Mouse (Mus musculus) right cerebral cortex, postnatal 36 days (tissue): ENCODE measurements at regions not wholly inside any gene's neighbourhood (a gene's known extent, or its start where the extent isn't known, plus 50 kb on each side); places are given as distances from the start of the nearest gene placed in this dataset.

Source experiments
- DNase-seq, 2 experiments: peaks; one replicate each; pipeline ENCODE4 v3.0.0; 2022; ENCODE audit warnings: low spot score in 2 of 2, mixed read lengths in 1 of 2

- no peak for DNase-seq
These were observed 75.0 kb downstream of the Lbh start for GRCm38 (mm10) chr17:72993134-72993533.

DNA sequence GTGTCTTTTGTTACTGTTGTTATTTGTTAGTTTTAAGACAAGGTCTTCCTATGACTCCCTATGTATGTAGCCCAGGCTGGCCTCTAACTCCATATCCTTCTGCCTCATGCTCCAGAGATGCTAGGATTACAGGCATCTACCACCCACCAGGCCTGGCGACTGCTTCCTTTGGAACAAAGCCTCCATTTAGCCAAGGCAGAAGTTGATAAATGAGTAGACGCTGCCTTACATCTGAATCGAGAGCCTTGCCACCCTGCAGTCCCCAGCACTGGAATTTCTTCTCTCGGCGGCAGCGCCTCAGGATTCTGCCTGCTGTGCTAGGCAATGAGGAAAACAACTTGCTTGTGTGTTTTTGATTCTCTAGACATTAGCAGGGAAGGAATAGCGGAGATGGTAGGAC, 75.5 kb downstream of the Lbh start:
- DNase-seq = no peak

- no peak for DNase-seq
These were observed 78.4 kb downstream of the Lbh start for GRCm38 (mm10) chr17:72996539-72996938.

DNA sequence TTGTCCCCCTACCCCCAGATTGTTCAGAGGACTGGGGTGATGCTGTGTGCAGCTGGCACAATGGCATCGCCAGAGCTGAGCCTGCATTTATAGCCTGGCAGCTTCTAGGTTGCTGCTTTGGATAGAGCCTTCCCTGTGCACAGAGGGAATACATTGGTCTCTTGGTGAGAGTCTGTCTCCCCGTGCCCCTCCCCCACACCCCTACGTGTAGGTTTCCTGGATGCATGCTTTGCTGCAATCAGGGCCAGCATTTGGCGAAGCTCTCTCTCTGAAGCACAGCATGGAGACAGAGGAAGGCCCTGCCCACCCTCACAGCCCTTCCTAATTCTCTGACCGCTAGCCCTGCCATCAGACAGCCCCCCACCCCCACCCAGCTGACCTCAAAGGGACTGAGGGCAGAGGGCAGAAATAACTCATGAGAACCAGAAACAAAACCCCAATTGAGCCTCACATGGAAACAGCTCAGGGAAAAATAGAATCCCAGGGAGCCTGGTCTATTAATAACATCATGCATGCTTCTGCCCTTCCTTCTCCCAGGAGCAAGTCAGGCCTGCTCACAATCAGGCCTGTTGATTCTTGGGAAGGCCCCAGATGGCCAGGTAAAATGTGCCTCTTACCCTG, 79.3 kb downstream of the Lbh start:
- no peak for DNase-seq

GRCm38 (mm10) chr17:73005100-73005499, 87.0 kb downstream of the Lbh start:
- no peak for DNase-seq

DNA sequence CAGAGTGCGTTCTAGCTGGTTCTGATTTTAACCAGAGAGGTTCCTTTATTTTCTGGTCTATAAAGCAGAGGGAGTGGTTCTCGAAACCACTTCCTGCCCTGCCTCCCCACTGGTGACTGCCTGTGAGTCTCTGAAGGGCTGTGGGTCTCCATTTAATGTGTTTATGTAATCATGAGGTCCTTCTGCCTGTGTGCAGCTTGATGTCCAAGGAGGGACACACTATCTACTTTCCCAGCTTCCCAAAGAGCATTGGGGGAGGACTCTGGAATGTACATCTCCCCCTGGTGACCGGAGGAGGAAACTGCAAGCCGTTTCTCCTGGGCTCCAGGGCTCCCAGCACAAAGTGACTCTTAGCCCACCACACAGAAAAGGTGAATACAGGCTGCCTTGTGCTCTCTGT, 90.8 kb downstream of the Lbh start:
- DNase-seq = no peak

GRCm38 (mm10) chr17:73009962-73010361, 91.9 kb downstream of the Lbh start:
- no peak for DNase-seq

- no peak for DNase-seq
These were observed 94.3 kb downstream of the Lbh start for GRCm38 (mm10) chr17:73012356-73012755.

DNA sequence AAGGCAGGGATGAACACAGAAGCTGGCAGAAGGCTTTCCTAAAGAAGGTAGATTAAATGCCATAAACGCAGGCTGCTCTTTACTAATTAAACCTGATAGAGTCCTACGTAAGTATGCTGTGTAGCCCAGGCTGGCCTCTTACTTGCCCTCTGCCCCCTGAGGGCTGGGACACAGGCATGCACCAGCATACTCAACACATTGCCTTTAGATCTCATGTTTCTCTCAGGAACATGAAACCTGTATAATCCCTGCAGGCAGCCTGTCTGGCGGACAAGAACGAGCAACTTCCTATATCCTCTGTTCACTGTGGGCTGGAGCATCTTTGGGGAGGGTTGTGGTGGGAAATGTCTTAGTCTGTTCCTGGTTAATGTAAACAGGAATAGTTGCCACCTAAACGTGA, 94.8 kb upstream of the Lclat1 start:
- no peak for DNase-seq

GRCm38 (mm10) chr17:73014090-73014853, 93.5 kb upstream of the Lclat1 start:
- no peak for DNase-seq

- no peak for DNase-seq
These were observed 90.6 kb upstream of the Lclat1 start for GRCm38 (mm10) chr17:73017173-73017572.

GRCm38 (mm10) chr17:73022630-73023051, 85.1 kb upstream of the Lclat1 start:
- DNase-seq = peak in 1 of 2 experiments; percentile 8

DNA sequence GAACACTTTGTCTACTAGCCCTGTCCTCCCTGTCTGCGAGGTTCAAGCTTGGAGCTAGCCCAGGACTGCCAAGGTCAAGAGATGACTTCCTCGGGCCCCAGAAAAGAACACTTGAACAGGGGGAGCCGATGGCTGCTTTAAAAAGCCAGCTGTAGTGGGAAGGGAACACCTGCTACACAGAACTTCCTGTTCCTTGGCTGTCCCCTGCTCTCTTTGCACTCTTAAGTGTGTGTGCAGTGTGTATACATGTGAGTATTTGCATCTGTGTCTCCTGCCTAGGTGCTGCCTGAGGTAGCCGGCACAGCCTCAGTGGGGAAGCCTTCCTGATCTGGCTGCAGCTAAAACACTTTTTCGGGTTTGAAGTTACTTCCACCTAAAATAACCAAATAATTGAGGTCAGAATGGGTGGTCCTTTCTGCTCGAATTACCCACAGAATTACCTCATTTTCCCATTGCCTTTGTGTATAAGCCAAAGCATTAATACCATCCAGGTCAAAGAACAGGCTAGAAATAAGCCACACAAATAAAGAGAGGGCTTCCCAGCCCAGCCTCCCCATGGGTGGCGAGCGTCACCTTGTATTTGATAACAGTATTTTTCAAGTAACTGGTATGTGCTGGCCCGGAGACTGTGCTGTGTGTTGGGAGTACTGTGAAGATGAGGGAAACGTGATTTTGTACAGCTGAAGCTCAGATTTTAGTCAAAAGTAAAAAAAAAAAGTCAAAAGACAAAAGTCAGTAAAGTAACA, 84.2 kb upstream of the Lclat1 start:
- DNase-seq = no peak

- no peak for DNase-seq
These were observed 80.7 kb upstream of the Lclat1 start for GRCm38 (mm10) chr17:73027122-73027521.

GRCm38 (mm10) chr17:73031796-73032195, 76.0 kb upstream of the Lclat1 start:
- no peak for DNase-seq

- DNase-seq = no peak
These were observed 75.5 kb upstream of the Lclat1 start for GRCm38 (mm10) chr17:73032326-73032725.

DNA sequence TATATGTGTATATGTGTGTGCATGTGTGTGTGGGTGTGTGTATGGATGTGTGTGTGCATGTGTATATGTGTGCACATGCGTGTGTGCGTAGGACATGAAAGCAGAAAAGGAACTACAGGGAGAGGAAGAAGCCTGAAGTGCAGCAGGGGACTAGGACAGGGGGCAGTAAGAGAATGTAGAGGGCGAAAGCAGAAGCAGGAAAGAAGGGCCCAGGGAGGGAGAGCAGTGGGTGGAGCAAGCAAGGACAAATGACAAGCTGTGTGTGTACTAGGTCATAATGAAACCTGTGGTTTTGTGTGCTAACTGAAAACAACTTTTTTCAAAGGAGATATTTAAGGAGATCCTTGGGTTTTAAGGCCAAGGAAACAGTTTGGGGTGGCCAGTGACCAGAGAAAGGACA, 73.4 kb upstream of the Lclat1 start:
- DNase-seq = no peak

GRCm38 (mm10) chr17:73034981-73035481, 72.8 kb upstream of the Lclat1 start:
- no peak for DNase-seq

GRCm38 (mm10) chr17:73036845-73037244, 70.9 kb upstream of the Lclat1 start:
- DNase-seq = no peak

- no peak for DNase-seq
These were observed 69.2 kb upstream of the Lclat1 start for GRCm38 (mm10) chr17:73038586-73038985.

DNA sequence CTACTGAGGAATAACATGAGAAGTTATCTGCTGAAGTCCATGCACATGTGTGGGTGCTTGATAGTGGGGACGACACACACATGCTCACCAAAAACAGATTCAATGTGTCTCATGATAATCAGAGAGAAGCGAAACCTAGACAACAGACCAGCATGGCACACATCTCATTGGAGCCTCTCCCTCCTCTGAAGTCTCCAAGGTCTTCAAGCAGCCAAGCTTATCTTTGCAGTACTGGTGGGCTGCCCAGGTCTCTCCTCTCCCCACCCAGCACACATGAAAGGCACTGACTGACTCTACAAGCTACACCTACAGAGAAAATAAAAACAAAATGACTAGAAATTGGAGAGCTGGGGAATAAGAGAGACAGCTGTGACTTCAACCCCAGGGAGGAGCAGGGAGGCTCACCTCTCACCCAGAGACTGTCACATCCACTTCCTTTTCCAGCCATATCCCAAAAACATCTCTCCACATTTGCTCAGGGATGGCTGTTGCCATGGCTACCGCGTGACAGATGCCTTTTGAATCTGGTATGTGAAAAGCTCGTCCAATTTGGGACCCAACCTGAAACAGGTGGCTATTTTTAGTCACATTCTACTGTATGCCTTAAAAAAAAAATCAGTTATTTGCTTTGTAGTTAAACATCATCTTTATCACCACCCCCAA, 62.7 kb upstream of the Lclat1 start:
- peak; percentile 23 to 30 for DNase-seq

DNA sequence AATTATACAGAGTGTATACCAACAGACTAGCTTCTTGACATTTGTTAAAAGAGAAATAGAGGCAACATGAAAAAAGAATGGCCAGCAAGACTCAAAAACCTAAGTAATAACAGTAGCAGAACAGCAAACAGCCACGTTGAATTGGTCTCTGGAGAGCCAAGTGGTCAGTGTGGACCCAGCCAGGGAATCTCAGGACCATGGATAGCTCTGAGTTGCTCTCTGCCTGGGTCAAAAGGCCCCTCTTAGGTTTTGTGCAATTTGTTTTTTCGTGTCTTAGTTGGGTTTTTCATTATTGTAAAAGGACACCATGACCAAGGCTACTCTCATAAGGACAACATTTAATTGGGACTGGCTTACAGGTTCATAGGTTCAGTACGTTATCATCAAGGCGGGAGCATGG, 60.8 kb upstream of the Lclat1 start:
- no peak for DNase-seq
